Mouse (Mus musculus) ES-E14 (cell line): ENCODE data around the gene AC140267.1.

Source experiments
- HCFC1 ChIP-seq: IDR thresholded peaks from 2 replicates; pipeline ENCODE4 v1.6.1; 2012; ENCODE audit warnings: low read length, inconsistent platforms, borderline replicate concordance; ENCODE audit not compliant: insufficient read depth
- MAFK ChIP-seq: IDR thresholded peaks from 2 replicates; pipeline ENCODE4 v1.6.1; 2014; ENCODE audit warnings: mild to moderate bottlenecking, low read depth, low read length, inconsistent platforms; ENCODE audit not compliant: insufficient read depth
- ZNF384 ChIP-seq: IDR thresholded peaks from 2 replicates; pipeline ENCODE4 v1.6.1; 2012; ENCODE audit warnings: low read depth, low read length, inconsistent platforms

- TF ChIP-seq ZNF384 (no peak), HCFC1 (no peak), MAFK (no peak)
Measured at GRCm38 (mm10) chr15:80249672-80250071, 14.0 kb downstream of the AC140267.1 start.
